Mouse (Mus musculus) embryonic facial prominence, embryonic 10.5 days (tissue): Measurements from ENCODE around the gene Fnbp1. TPM values are rescaled to one million over a fixed set of nuclear protein-coding genes. Genes with fewer than 3 reads are reported as not detected.
"Not testable (repeated sequence)": the region's sequence is repeated elsewhere in the genome, so short reads cannot be mapped to it uniquely, and the experiment has no call there.

Experiments
- DNase-seq: peaks from one replicate; pipeline ENCODE4 v3.0.0-alpha.2; 2017; ENCODE audit warnings: low spot score
- H3K27ac ChIP-seq: fragments of 300-500 bp; sonication (generic); replicated peaks from 2 replicates; pipeline ENCODE4 v1.5.1; 2016; ENCODE audit warnings: mild to moderate bottlenecking
- H3K27me3 ChIP-seq: fragments of 300-500 bp; sonication (generic); replicated peaks from 2 replicates; pipeline ENCODE4 v1.6.1; 2016; ENCODE audit warnings: low read depth, mild to moderate bottlenecking; ENCODE audit not compliant: poor library complexity, severe bottlenecking
- H3K36me3 ChIP-seq: fragments of 300-500 bp; sonication (generic); replicated peaks from 2 replicates; pipeline ENCODE4 v1.6.1; 2016; ENCODE audit warnings: mild to moderate bottlenecking, moderate library complexity
- H3K4me1 ChIP-seq: fragments of 300-500 bp; sonication (generic); 2 replicates; pipeline ENCODE4 v1.6.1; 2016
- H3K4me3 ChIP-seq: fragments of 300-500 bp; sonication (generic); 2 replicates; pipeline ENCODE4 v1.5.1; 2016; ENCODE audit warnings: mild to moderate bottlenecking, moderate library complexity
- H3K9me3 ChIP-seq: fragments of 300-500 bp; sonication (generic); 2 replicates; pipeline ENCODE4 v1.6.1; 2016; ENCODE audit warnings: mild to moderate bottlenecking
- WGBS: fragments of 180-500 bp; shearing (Covaris S2); methylation state at CpG from one replicate; pipeline ENCODE4 v1.1.7; 2016; 5-methylcytosine and 5-hydroxymethylcytosine counted together
- polyA plus RNA-seq: library from polyadenylated mRNA; unstranded; fragments of >200 nt; fragmentation: Nextera tagmentation; extraction: Ambion mirVana; gene quantifications from 2 replicates; pipeline ENCODE4 v1.2.1, GENCODE M21; 2016

The Fnbp1 gene
- polyA plus RNA-seq, 1 experiment from 2014 or later = 17.0 TPM

DNA sequence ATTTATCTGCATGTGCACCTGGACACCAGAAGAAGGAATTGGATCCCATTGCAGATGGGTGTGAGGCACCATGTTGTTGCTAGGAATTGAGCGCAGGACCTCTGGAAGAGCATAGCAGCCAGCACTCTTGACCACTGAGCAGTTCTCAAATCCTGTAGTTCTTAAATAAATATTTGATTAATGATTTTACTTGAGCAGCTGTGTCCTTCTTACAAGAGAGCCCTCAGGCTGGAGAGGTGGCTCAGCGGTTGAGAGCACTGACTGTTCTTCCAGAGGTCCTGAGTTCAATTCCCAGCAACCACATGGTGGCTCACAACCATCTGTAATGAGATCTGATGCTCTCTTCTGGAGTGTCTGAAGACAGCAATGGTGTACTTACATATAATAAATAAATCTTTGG, 25.8 kb upstream of the Fnbp1 start:
- not testable (repeated sequence) for H3K4me3 ChIP-seq, H3K27ac ChIP-seq, DNase-seq, H3K9me3 ChIP-seq, H3K27me3 ChIP-seq
- H3K36me3 ChIP-seq = peaks cover 62% of the 10 kb centered on the region
- 97% methylated on average over 2 of the region's 2 CpGs for WGBS
- H3K4me1 ChIP-seq = peaks cover 26% of the 10 kb centered on the region

GRCm38 (mm10) chr2:31165529-31165928, 23.7 kb upstream of the Fnbp1 start:
- H3K27ac ChIP-seq = peak overlapping the region; percentile 57; the same call in 1 of the 2 replicates

DNA sequence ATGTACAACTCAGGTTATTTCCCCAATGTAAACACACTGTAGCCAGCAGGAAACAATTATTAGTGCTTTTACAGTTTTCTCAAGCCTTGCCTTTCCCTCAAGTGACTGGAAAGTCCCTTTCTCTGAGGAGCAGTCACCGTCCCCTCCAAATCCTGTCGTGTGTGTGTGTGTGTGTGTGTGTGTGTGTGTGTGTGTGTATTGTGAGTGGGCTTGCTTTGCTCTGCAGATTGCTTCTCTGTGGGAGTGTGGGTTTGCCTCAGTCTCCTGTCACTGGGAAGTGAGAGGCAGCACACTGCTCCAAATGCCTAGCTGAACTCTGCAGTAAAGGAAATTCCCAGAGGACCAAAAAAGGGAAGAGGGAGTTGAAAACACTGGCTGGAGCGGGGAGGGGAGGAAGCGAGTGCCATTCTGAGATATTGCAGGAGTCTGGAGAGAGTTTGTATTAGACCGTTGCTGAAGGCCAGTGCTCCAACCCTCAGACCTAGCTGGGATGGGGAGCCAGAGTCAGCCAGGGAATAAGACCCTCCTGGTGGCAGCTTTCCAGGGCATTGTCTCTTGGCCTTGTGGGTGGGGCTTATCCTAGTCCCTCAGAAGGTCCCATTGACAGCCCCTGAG, 23.1 kb upstream of the Fnbp1 start:
- H3K4me3 ChIP-seq = no peak overlapping the region
- H3K27ac ChIP-seq = peak overlapping the region; percentile 57
- 29% methylated on average over 5 of the region's 5 CpGs for WGBS
- peaks cover 26% of the 10 kb centered on the region for H3K4me1 ChIP-seq
- H3K27me3 ChIP-seq = no peaks in the 10 kb centered on the region
- DNase-seq = peak; percentile 30
- no peaks in the 10 kb centered on the region for H3K9me3 ChIP-seq
- H3K36me3 ChIP-seq = peaks cover 35% of the 10 kb centered on the region

More at GRCm38 (mm10) chr2:31165529-31165928, 23.7 kb upstream of the Fnbp1 start:
- WGBS = 50% methylated on average over 4 of the region's 4 CpGs
- no peaks in the 10 kb centered on the region for H3K27me3 ChIP-seq
- H3K9me3 ChIP-seq = no peaks in the 10 kb centered on the region
- peaks cover 41% of the 10 kb centered on the region for H3K36me3 ChIP-seq
- no peak for DNase-seq
- H3K4me1 ChIP-seq = peaks cover 26% of the 10 kb centered on the region
- H3K4me3 ChIP-seq = no peak overlapping the region

DNA sequence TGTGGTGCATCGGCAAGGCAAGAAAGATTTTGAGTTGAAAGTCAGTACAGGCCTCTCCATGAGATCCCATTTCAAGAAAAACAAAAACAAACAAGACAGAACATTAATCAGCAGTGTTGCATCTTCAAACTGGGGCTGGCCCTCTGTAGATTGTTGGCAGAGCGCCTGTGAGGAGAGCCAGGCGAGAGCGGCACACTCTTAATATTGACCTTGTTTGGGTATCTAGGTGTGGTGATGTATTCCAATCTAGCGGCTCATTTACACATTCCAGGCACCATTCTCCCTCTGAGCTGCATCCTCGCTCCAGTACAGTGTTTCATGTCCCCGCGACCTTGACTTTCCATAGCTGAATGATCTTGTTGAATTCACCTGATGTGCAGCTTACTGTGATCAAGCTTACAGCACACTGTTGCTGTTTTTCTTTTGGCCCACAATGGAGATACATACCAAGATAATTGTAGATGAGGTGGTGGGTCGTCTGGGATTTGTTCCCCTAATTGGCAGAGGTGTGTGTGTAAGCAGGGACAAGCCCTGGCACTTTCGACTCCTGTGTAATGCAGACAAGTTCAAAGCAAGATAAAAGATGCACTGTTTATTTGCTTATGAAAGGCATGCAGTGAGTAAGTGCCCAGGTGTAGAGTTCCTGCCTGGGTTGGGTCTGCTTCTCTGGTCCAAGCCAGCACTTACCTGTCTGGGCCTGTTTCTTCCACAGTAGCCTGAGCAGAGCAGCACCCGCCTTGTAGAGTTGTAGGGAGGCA, 21.7 kb upstream of the Fnbp1 start:
- Histone ChIP-seq H3K27ac (peak overlapping the region; percentile 65; the same call in 1 of the 2 replicates), H3K4me3 (no peak overlapping the region), H3K9me3 (no peaks in the 10 kb centered on the region), H3K36me3 (peaks cover 25% of the 10 kb centered on the region), H3K27me3 (no peaks in the 10 kb centered on the region), H3K4me1 (peaks cover 26% of the 10 kb centered on the region)
- WGBS = 85% methylated on average over 11 of the region's 11 CpGs
- no peak for DNase-seq

DNA sequence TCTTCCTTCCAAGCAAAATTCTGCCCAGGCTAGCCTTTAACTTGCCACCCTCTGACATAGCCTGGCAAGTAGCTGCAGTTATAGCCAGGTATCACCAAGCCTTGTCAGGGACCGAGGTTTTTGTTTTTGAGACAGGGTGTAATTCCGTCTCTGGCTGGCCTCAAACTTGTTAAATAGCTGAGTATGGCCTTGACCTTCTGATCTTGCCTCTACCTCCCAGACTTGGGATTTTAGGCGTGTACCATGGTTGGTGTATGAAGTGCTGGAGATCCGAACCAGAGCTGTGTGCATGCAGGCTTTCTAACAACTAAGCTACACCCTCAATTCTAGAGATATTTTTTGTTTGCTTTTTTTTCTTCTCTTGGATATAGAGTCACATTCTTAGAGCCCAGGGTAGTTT, 19.8 kb upstream of the Fnbp1 start:
- no peak overlapping the region for H3K27ac ChIP-seq
- no peaks in the 10 kb centered on the region for H3K9me3 ChIP-seq
- WGBS = 80% methylated on average over 4 of the region's 4 CpGs
- peaks cover 8% of the 10 kb centered on the region for H3K36me3 ChIP-seq
- no peaks in the 10 kb centered on the region for H3K27me3 ChIP-seq
- DNase-seq = no peak
- H3K4me1 ChIP-seq = peaks cover 31% of the 10 kb centered on the region
- no peak overlapping the region for H3K4me3 ChIP-seq

DNA sequence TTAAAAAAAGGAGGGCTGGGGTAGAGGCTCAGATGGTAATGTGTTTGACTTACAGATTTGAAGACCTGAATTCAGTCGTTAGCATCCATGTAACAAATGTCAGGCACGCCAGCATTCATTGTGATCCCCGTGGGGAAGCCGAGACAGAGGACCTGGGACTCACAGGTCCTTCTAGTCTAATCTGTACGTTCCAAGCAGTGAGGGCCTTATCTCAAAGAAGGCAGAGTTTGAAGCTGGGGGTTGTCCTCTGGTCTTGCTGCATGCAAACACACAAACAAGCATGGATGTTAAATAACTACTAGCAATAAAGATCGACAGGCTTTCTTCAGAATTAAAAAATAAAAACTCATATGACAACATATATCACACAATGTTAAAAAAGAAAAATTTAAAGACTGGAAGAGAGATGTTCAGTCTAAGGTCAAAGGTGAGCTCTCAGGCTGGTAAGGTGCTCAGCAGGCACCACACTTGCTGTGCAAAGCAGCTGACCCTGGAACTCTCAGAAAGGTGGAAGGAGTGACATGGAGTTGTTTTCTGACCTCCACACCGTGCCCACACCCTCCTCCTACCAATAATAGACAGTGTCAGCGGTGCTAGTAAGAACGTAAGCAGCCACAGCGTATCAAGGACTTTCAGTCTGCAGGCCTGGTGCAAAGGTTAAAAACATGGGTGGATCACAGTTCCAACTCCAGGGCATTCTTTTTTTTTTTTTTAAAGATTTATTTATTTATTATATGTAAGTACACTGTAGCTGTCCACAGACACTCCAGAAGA, 18.5 kb upstream of the Fnbp1 start:
- H3K4me3 ChIP-seq = no peak overlapping the region
- peaks cover 27% of the 10 kb centered on the region for H3K4me1 ChIP-seq
- H3K27ac ChIP-seq = no peak overlapping the region
- no peaks in the 10 kb centered on the region for H3K9me3 ChIP-seq
- peaks cover 6% of the 10 kb centered on the region; the same call in 1 of the 2 replicates for H3K36me3 ChIP-seq
- no peaks in the 10 kb centered on the region for H3K27me3 ChIP-seq
- 93% methylated on average over 10 of the region's 10 CpGs for WGBS
- DNase-seq = no peak

DNA sequence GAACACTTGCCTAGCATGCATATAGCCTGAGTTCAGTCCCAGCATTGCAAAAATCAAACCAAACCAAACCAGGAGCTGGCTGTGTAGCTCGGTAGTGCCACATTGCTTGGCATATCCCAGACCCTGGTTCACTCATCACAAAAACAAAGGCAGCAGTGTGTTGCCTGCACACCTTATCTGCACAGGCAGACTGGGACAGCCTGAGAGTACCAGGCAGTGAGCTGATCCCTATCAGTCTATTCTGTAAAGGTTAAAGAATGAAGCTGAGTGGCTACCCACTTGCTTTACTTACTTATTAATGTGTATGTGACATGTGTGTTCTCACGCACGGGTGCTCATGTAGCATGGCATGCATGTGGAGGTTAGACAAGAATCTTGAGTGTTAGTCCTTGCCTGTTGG, 15.0 kb upstream of the Fnbp1 start:
- no peaks in the 10 kb centered on the region for H3K27me3 ChIP-seq
- no peaks in the 10 kb centered on the region for H3K9me3 ChIP-seq
- no peak overlapping the region for H3K4me3 ChIP-seq
- no peak overlapping the region for H3K27ac ChIP-seq
- peaks cover 22% of the 10 kb centered on the region for H3K4me1 ChIP-seq
- peaks cover 6% of the 10 kb centered on the region; the same call in 1 of the 2 replicates for H3K36me3 ChIP-seq
- DNase-seq = no peak
- 89% methylated on average over 3 of the region's 3 CpGs for WGBS

GRCm38 (mm10) chr2:31151892-31152812, 10.3 kb upstream of the Fnbp1 start, which contains the start of gene Gpr107:
TSS of gene Gpr107 (plus strand) at chr2:31152316.
- peak; percentile 92 for DNase-seq
- Histone ChIP-seq H3K4me1 (peaks cover 28% of the 10 kb centered on the region), H3K9me3 (no peaks in the 10 kb centered on the region), H3K27ac (peak within 1 kb of the TSS; percentile 91), H3K27me3 (no peaks in the 10 kb centered on the region), H3K4me3 (peak within 1 kb of the TSS; percentile 98), H3K36me3 (peaks cover 23% of the 10 kb centered on the region)
- under 1% methylated on average over 53 of the region's 53 CpGs for WGBS

GRCm38 (mm10) chr2:31150762-31151161, 9.0 kb upstream of the Fnbp1 start:
- Histone ChIP-seq H3K27ac (no peak overlapping the region), H3K9me3 (no peaks in the 10 kb centered on the region), H3K27me3 (no peaks in the 10 kb centered on the region), H3K36me3 (peaks cover 35% of the 10 kb centered on the region), H3K4me1 (peaks cover 24% of the 10 kb centered on the region), H3K4me3 (no peak overlapping the region; the same call in 1 of the 2 replicates)
- no peak for DNase-seq

DNA sequence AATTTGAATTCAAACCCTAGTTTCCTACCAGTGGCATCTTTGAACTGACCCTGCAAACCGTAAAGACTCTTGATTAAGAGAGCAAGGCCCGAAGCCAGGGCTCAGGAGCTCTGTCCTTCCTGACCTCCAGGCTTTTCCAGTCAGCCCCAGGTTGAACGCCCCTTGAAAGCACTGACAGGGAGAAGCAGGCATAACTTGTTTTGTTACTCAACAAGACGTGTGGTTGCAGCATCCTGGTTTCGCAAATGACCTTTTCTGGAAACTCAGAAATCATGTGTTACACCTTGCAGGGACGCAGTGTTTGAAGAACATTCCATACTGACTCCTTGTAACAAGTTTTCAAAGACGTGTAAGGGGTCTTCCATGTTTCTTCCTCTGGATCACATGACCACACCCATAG, 5.2 kb upstream of the Fnbp1 start:
- H3K4me3 ChIP-seq = no peak overlapping the region
- H3K4me1 ChIP-seq = peaks cover 24% of the 10 kb centered on the region
- H3K9me3 ChIP-seq = no peaks in the 10 kb centered on the region
- peaks cover 14% of the 10 kb centered on the region; the same call in 1 of the 2 replicates for H3K27me3 ChIP-seq
- H3K27ac ChIP-seq = no peak overlapping the region
- peaks cover 40% of the 10 kb centered on the region for H3K36me3 ChIP-seq
- no peak for DNase-seq
- 87% methylated on average over 7 of the region's 7 CpGs for WGBS

- Histone ChIP-seq H3K9me3 (no peaks in the 10 kb centered on the region), H3K4me3 (no peak overlapping the region), H3K27me3 (peaks cover 24% of the 10 kb centered on the region), H3K36me3 (peaks cover 31% of the 10 kb centered on the region), H3K4me1 (peaks cover 36% of the 10 kb centered on the region), H3K27ac (no peak overlapping the region)
- DNase-seq = no peak
- WGBS = 78% methylated on average over 1 of the region's 1 CpGs
Measured at GRCm38 (mm10) chr2:31144901-31145300, 3.1 kb upstream of the Fnbp1 start.
